Mouse (Mus musculus) yolk sac, embryonic 10.5 days (tissue): ENCODE results near the gene Rptor.

Source experiments
- DNase-seq: peaks from one replicate; pipeline ENCODE4 v3.0.0-alpha.2; 2017; ENCODE audit warnings: low spot score

Gene Rptor

GRCm38 (mm10) chr11:119811598-119811997 lies 208.9 kb downstream of the Rptor start:
- no peak for DNase-seq

DNA sequence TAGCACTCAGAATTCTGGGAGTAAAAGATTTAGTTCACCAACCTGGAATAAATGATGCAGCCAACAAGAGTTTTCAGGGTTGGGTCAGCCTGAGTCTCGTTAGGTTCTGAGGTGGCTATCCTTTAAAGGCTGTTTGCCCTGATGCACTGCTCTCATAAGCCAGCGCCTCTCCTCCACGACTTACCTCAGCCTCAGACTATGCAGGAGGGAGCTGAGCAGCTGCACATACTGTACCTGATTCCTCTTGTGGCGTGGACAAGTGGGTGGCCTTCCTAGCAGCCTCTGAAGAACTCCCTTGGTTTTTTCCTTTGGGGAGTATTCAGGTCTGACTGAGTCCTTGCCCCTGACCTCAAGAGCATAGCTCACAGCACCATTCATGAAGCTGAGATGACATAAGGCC lies 209.4 kb downstream of the Rptor start:
- no peak for DNase-seq

DNA sequence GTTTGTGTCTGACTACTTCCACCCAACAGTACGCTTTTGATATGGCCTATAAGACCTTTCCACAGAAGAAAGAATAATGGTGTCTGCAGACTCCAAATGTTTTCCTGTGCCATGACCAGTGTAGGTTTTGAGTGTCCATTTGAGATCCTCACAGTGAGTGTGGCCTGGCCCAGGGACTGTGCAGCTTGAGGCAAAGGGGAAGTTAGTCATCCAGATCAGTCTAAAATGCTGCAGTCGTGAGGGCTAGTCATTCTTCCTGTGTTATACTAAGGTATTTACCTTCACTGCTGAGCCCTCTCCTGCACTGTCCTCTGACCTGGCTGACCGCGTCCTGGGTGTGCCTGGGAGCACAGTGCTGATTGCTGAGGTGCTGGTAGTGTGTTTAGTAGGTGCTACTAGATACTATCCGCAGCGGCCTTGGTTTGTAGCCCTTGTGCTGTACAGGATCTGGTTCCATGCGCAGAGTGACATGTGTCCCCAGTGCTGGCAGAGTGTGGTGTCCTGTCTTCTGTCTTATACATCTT lies 211.4 kb downstream of the Rptor start:
- DNase-seq = peak; percentile 9

GRCm38 (mm10) chr11:119816798-119817361 lies 214.2 kb downstream of the Rptor start:
- DNase-seq = no peak

DNA sequence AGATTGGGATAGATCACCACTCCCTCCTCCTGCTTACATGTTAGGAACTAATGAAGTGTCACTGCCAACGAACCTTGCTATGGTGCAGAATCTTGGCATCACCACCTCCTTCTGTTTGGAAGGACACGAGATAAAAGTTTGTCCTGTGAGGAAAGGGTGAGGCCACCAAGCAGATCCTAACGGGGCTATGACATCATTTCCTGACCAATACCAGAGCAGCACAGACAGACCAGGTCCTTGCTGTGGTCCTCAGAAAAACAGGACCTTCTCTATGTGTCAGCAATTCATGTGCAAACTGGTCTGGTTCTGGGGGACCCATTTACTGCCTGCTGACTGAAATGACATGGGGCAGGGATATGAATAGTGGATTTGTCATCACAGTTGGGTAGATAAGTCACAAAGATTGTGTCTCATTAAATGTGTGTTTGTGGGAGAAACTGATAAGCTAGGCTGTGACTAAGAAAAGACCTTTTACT lies 214.7 kb downstream of the Rptor start:
- DNase-seq = no peak

GRCm38 (mm10) chr11:119817898-119818297 lies 215.2 kb downstream of the Rptor start:
- DNase-seq = no peak

DNA sequence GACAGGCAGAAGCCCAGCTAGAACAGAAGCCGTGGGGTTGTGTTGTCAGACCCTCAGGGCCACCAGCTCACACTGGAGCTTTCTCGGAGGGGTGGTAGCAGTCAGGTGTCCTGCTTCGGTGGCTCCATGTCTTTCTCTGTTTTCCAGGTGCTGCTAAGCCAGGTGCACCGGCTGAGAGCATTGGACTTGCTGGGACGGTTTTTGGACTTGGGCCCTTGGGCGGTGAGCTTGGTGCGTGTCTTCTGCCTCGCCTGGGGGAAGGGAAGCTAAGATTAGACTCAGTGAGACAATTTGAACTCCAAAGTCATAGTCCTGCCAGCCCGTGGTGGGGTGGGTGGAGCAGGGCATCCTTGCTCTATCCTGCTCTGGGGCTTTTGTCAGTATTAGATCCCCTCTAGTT lies 218.8 kb downstream of the Rptor start:
- DNase-seq = no peak

DNA sequence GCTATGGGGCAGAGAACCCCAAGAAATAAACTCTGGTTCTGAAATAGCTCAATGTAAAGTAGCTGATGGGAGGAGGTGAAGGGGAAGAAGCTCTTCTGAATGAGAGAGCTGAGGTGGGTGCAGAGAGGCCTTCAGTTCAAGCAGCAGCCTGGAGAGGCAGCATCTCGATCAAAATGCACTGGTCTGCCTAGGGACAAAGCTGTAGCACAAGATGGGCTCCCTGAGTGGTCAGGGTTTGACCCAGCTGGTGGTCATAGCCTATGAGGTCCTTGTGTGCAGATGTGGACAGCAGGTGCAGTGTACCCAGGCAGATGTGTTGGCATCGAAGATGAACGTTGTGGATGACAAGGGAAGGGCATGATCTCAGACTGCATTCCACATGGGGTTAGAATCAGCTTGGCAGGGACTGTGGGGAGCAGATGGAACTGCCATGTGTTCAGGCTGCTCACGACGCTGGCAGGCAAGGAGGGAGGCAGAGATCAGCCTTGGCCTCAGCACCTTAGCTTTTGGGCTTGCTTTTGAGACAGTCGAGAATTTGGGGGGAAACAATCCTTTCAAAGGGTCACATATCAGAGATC lies 221.5 kb downstream of the Rptor start:
- no peak for DNase-seq

DNA sequence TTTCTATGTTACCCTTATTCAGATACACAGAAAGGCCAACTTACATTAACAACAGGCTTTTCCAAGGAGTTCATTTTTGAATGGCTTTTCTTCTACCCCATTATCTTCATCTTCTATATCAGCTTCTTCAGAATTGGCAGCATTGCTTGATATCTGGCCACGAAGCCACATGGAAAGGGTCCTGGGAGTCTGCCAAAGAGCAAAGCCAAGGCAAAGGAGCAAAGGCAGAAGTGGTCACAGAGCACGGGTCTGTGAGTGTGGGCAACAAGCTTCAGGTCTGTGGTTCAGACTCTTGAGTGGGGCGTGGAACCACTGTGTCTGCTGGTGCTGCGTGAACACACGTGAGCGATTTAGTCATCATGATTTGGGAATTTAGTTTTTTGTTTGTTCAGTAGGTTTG lies 223.1 kb downstream of the Rptor start:
- DNase-seq = no peak

DNA sequence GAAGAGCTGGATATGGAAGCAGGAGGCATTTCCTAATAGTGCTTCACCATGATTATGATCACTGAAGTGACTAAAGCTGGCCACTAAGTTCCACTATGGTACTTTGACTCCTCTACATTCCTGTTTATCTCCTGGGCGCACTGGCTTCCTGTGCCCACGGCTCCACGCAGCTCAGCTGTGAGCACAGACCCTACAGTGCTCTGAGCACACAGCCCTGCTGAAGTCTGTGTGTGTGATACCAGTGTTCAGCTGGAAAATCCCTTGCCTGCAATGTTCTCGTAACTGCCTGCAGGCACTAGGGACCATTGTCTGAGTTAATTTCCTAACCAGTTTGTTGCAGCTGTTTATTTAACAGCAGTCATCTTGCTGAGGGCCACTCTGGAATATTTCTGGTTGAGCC lies 223.5 kb downstream of the Rptor start:
- DNase-seq = no peak

DNA sequence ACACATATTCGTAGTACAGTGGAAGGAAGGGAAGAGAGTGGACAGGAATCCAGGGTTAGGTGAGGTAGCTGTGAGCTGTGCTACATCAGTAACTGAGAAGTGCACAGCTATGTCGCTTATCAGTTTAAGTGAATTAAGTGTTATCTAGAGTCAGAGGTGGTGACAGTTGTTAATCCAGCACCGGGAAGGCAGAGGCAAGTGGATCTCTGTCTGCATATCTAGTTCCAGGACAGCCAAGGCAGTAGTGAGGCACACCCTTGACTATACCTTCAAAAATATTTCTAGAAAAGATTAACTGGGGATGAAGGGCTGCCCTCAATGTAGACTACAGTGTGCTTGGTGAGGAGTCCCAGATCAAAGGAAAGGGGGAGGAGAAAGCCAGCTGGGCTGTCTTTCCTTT lies 226.4 kb downstream of the Rptor start:
- no peak for DNase-seq

GRCm38 (mm10) chr11:119831682-119832081 lies 229.0 kb downstream of the Rptor start:
- no peak for DNase-seq

- no peak for DNase-seq
Measured at GRCm38 (mm10) chr11:119833311-119833710, 230.6 kb downstream of the Rptor start.

DNA sequence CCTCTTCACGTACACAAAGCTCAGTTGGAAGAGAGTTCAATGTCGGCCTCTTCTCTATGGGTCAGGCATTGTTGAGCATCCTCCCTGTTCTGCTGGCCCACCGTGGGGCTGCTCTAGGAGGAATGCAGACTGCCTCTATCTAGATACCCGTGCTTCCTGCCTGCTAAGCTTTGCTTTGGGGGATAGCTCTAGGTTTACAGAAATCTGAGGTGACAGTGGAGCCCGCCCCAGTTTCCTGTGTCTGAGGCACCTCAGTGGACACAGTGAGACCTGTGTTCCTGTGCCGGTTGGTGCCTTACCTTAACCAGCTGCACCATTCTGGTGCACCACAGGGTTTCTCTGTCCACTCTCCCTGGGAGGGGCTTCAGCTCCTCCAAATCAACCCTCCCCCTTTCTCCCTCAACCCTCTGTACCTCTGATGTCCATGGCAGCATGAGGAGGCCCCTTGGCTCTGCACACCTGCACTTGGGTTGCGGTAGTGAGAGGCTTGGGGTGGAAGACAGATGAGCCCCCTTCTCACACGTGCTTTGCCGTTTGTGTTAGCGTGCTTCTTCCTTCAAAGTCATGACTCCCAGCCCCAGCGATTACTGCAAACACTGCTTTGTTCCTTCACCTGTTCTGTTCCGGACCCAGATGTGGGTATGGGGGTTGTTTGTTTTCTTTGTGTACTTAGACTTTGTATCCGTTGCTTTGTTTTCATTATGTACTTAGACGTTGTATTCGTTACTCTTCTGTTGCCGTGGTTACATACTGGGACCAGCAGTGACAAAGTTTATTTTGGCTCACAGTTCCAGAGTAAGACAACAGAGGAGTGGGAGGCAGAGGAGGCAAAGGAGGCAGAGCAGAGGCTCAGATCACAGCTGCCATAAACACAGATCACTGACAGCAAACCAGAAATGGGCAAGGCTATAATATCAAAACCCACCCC lies 231.4 kb downstream of the Rptor start:
- peak; percentile 44 for DNase-seq

DNA sequence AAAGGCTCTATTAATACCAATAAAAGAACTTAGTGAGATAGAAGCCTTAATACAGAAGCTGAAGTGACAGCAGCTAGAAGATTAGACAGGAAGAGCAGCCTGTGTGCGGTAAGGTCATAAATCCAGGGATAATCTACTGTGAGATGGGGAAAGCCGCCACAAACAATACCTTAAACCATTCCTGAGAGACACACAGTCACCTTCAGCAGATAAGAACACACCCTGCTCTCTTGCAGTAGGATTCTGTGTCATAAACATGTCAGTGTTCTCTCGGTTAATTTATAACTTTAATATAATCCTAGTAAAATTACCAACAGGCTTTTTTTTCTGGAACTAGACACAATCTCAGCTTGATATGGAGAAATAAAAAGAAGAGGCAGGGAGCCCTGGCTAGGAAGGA lies 233.6 kb downstream of the Rptor start:
- no peak for DNase-seq

DNA sequence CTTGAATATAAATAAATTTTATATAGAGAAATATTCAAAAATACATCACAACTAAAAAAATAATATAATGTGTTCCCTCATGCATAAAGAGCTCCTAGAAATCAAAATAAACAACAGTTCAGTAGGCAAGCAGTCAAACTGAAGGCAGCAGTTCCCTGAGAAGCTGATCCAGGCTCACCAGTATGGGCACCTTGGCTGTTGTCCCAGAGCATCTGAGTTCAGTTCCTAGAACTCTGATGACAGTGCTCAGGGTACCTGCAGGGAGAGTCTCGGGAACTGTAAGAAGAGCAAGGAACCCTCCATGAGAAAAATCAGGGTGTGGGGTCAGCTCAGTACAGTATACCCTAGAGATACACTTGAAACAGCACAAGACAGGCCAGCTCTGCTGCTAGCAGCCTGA lies 235.1 kb downstream of the Rptor start:
- no peak for DNase-seq

- no peak for DNase-seq
Measured at GRCm38 (mm10) chr11:119839411-119840342, 237.0 kb downstream of the Rptor start.

DNA sequence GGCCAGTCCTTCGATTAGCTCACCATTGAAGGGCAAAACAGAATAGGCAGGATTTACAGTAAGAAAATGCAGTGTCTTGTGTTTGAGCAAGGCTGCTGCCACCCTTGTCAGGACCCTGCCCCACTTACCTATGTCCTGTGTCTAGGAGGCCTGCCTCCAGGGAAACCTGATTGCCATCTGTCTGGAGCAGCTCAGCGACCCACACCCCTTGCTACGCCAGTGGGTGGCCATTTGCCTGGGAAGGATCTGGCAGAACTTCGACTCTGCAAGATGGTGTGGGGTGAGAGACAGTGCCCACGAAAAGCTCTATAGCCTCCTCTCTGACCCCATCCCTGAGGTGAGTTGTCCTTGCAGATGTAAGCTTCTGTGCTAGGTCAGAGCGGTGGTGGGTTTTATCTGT lies 243.9 kb downstream of the Rptor start:
- no peak for DNase-seq

DNA sequence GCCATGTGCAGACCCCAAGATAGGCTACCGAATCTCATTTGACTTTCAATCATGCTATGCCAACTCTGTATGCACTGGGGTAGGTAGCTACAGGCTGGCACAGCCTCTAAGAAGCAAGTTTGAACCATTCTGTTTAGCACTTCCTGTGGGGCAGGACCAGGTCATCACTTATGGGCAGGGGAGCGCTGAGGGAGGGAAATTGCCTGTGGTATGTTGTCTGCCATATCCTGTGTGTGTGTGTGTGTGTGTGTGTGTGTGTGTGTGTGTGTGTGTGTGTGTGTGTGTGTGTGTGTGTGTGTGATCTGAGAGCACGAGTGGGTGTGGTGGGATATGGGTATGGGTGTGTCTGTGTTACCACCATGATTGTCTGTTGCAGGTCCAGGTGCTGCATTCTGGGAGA lies 244.4 kb downstream of the Rptor start:
- no peak for DNase-seq

DNA sequence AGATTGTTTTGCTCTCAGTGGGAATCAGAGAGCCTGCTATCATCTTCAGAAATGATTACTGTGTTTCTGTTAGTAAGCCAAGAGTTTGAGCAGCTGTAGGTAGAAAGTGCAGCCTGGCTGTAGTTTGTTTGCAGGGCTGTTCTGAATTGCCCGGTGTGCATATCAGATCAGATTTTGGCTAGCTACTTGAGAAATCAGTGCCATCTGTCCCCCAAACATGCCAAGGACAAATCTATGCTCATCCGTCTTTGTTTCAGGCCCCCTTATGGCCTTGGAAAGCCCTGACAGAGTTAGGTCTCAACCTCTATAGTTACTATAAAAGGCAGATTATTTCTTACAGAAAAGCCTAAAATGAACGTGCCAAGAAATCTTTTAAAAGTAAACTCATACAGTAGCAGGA lies 244.9 kb downstream of the Rptor start:
- no peak for DNase-seq

GRCm38 (mm10) chr11:119848189-119848588 lies 245.5 kb downstream of the Rptor start:
- DNase-seq = no peak

GRCm38 (mm10) chr11:119855999-119856398 lies 253.3 kb downstream of the Rptor start:
- no peak for DNase-seq
